Mouse (Mus musculus) lung, adult 2 months (tissue): ENCODE measurements around the gene Gm17509. TPM values are rescaled to one million over a fixed set of nuclear protein-coding genes. Genes with fewer than 3 reads are reported as not detected.

Experiments used
- DNase-seq: peaks from one replicate; pipeline ENCODE4 v3.0.0; 2022
- H3K4me1 ChIP-seq: fragments of 200-500 bp; 2 replicates; pipeline ENCODE4 v1.6.1; 2011; ENCODE audit warnings: low read length; ENCODE audit not compliant: control insufficient read depth, insufficient read depth
- H3K4me3 ChIP-seq: fragments of 200-500 bp; replicated peaks from 2 replicates; pipeline ENCODE3; 2011; ENCODE audit warnings: low read depth, mild to moderate bottlenecking, control low read depth, low read length; ENCODE audit errors: extremely low read depth
- CTCF ChIP-seq: fragments of 200-500 bp; IDR thresholded peaks from 2 replicates; pipeline ENCODE4 v1.5.1; 2011; ENCODE audit warnings: mild to moderate bottlenecking, low read length, control low read depth; ENCODE audit not compliant: insufficient read depth
- POLR2A ChIP-seq: fragments of 200-500 bp; IDR thresholded peaks from 2 replicates; pipeline ENCODE4 v1.6.1; 2011; ENCODE audit warnings: low read depth, mild to moderate bottlenecking, control low read depth, low read length, borderline replicate concordance; ENCODE audit errors: extremely low read depth
- WGBS: fragments of 180-500 bp; shearing (Covaris S2); methylation state at CpG from one replicate; pipeline ENCODE4 v1.1.7; 2018; 5-methylcytosine and 5-hydroxymethylcytosine counted together
- polyA plus RNA-seq: library from polyadenylated mRNA; depleted of rRNA; stranded (reverse); fragments of >200 nt; gene quantifications from 2 replicates; pipeline ENCODE4 v1.2.3, GENCODE M21; 2012; rRNA removed

Gene Gm17509
- polyA plus RNA-seq: 0.11 and 0.12 TPM in 2 replicates

DNA sequence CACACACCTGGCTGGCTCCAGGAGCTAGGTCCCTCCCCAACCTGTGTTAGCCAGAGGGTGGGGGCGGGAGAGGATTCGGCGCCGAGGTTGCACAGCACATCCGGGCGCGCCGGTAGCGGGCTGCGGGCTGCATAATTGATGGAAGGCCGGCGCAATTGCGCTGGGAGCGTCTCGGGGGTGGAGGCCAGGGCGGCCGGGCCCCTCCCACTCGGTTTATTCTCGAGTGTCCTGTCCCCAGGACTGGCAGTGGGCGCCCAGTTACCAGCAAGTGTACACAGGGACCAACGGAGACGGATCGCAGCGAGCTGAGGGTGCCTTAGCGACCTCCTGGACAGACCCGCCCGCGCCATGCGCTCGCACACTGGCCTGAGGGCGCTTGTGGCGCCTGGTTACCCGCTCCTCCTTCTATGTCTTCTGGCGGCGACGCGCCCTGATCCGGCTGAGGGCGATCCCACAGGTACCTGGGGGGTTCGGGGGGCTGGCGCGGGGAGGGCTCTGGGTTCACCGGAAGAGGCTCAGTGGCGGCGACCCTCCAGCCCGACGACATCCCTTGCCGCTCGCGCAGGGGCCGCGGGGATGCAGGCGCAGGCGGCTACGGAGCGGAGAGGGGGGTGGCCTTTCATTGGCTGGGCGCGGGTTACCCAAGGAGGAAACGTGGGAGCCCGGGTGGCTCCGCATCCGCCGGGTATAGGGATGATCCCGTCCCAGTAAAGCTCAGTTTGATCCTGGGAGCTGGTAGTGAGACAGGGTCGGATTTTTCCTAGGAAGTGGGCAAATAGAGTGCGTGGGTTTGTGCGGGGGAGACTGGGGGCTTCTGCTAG is at the start of gene Gm17509:
TSS of gene Gm17509 (minus strand) at position 575 of the 821 bp plus-strand sequence.
- Histone ChIP-seq H3K4me3 (peak within 1 kb of the TSS; percentile 66), H3K4me1 (peaks cover 3% of the 10 kb centered on the region; the same call in 1 of the 2 replicates)
- TF ChIP-seq CTCF: no peak
- peak; percentile 56; the same call in 1 of the 2 replicates for TF ChIP-seq POLR2A
- DNase-seq: peak; percentile 64
- WGBS: under 1% methylated on average over 67 of the region's 67 CpGs

DNA sequence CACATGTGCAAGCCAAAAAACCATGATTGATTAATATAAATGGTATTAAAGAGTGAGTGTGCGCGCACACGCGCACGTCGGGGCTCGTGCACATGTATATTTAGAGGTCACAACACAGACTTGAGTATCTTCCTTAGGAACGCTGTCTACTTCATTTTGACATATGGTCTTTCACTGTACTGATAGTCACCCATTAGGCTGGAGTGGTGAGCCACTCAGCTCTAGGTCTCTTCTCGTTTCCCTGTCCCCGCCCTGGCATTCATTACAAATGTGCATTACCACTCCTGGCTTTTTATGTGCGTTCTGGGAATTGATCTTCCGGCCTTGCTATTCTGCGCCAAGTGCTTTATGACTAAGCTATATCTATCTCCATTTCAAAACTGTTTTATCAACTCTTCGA is 47.1 kb upstream of the Gm17509 start:
- Histone ChIP-seq H3K4me1 (no peaks in the 10 kb centered on the region), H3K4me3 (no peak overlapping the region)
- no peak for TF ChIP-seq POLR2A
- no peak for TF ChIP-seq CTCF
- DNase-seq: no peak
- WGBS: 93% methylated on average over 14 of the region's 14 CpGs

DNA sequence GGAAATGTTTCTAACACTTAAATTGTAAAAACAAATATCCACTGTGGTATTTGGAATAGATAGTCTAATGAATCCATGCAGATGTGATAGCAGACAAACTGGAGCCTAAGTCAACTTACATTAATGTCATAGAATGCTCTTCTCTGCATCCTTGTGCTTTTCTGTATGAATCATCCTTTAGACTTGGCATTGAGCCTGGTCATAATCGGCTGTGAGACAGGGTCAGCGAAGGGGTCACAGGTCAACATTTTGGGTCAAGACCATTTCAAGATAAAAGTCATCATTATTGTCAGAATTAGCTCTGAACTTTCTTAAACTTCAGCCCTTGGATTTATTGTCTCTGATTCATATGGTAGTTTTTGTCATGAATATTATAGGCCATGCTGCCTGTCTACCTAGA is 45.3 kb upstream of the Gm17509 start:
- Histone ChIP-seq H3K4me1 (no peaks in the 10 kb centered on the region), H3K4me3 (no peak overlapping the region)
- no peak for DNase-seq
- WGBS: 48% methylated on average over 2 of the region's 2 CpGs
- no peak for TF ChIP-seq CTCF
- TF ChIP-seq POLR2A: no peak

DNA sequence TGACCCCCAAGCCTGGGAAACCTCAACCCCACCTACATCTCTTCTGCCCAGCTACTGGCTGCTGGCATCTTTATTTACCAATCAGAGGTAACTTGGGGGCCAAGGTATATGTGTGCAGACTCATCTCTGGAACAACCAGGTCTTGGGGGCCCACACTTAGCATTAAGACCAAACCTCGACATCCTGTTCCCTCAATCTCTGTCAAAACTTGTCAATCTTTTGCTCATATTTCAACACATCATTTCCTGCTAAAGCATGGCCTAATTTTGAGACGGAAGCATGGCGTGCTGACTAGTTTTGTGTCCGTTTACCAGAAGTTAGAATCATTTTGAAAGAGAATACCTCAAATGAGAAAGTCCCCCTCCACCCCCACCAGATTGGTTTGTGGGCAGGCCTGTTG is 39.8 kb upstream of the Gm17509 start:
- no peak for DNase-seq
- H3K4me1 ChIP-seq: no peaks in the 10 kb centered on the region
- WGBS: 67% methylated on average over 4 of the region's 4 CpGs
- no peak overlapping the region for H3K4me3 ChIP-seq
- no peak for TF ChIP-seq POLR2A
- no peak for TF ChIP-seq CTCF

DNA sequence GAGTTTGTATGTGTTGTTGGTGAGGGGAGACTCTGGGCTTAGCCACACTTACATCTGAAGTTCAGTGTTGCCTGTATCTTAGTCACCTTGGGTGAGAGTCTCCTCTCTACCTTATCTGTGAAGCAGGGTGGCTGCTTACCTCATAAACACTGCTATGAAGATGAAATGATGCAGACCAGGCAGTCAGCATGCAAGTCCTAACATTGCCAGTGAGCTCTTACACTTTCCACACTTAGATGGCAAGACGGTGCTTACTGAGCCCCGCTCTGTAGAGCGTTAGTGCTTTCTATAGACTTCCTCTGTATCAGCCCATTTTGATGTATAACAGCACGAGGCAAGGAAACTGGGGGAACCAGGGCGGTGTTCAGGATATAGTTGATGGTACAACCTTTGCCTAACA is 21.7 kb upstream of the Gm17509 start:
- Histone ChIP-seq H3K4me3 (no peak overlapping the region), H3K4me1 (peaks cover 4% of the 10 kb centered on the region)
- no peak for TF ChIP-seq POLR2A
- TF ChIP-seq CTCF: no peak
- 65% methylated on average over 5 of the region's 5 CpGs for WGBS
- no peak for DNase-seq

DNA sequence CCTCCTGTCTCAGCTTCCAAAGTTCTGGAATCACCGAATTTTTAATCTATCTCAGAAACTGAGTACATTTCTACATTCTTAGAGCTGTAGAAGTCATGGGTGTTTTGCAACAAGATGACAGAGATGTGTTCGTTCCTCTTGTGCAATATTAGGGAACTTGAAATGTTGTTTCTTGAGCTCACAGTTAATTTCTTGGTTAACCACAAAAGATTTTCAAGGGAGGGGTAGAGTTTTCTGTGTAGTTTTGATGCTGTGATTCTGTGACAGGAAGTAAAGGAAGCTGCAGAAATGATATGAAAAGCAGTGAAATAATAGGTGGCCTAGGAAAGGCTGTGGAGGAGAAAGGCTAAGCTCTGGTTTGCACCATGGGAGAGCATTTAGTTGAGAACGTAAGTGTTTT is 21.2 kb upstream of the Gm17509 start:
- peaks cover 4% of the 10 kb centered on the region for H3K4me1 ChIP-seq
- WGBS: 50% methylated on average over 3 of the region's 3 CpGs
- no peak overlapping the region for H3K4me3 ChIP-seq
- no peak for DNase-seq
- no peak for TF ChIP-seq CTCF
- TF ChIP-seq POLR2A: no peak

DNA sequence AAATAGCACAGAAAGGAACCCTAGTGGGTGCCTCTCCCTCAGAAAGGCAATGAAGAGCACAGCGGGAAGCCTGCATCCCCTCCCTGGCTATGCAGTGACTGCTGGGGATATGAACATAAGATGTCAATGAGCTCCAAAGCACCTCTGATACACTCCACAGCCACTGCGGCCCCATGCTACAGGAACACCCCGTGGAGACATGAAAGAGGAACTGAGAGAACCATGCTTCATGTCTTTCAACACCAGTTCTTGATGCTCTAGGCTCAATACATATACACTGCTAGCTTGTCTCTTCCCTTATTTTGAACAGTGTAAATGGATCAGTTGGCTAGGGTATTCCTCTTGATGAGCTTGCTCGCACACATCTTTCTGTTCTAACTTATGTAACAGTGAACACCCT is 16.2 kb upstream of the Gm17509 start:
- DNase-seq: no peak
- Histone ChIP-seq H3K4me3 (no peak overlapping the region), H3K4me1 (peaks cover 3% of the 10 kb centered on the region)
- WGBS: 80% methylated on average over 4 of the region's 4 CpGs
- TF ChIP-seq CTCF: no peak
- TF ChIP-seq POLR2A: no peak

DNA sequence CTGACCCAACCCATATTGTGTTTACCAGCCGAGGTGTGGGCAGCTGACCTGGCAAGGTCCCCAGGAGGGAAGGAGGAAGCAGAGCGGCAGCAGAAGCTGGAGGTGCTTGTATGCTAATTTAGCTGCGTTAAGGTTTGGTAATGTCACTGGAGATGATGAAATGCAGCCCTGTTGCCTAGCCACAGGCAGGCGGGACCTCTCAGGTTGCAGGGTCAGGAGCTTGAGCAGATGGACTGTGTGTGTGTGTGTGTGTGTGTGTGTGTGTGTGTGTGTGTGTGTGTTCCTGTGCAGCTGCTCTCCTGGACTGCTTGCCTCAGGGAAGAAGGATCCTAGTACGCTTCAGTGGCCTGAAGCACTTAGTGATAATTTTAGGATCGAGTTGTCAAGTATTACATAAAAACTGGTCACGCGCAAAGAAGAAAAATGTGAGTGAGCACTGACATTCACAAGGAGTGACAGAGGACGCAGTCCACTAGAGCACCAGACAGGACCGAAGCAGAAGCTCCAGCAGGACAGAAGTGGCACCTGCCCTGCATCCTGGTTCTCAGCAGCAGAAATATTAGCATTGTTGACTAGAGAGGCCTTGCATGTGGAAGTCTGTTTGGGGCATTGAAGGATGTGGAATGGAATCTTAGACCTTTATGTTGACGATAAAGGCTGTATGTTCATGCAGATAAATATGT is 14.8 kb upstream of the Gm17509 start:
- Histone ChIP-seq H3K4me3 (no peak overlapping the region), H3K4me1 (peaks cover 3% of the 10 kb centered on the region)
- no peak for TF ChIP-seq POLR2A
- TF ChIP-seq CTCF: no peak
- DNase-seq: peak; percentile 52
- 33% methylated on average over 11 of the region's 11 CpGs for WGBS

DNA sequence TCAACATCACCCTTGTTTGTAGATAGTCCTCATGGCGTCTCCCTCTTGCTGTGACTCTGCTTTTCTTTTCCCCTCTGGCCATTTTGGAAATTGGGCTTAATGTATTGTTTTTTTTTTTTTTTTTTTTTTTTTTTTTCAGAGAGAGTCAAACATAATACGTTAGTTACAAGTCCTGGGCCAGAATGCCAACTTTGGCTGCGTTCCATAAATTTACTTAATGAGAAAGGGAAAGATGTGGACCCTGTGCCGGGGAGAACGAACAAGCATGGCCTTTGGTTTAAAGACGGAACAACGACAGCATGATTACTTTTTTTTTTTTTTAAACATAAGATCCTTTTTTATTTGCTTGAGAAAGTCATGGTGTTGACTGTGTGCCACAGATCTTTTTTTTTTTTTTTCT is 13.6 kb upstream of the Gm17509 start:
- TF ChIP-seq CTCF (no peak), POLR2A (no peak)
- Histone ChIP-seq H3K4me1 (peaks cover 3% of the 10 kb centered on the region), H3K4me3 (no peak overlapping the region)
- 57% methylated on average over 7 of the region's 7 CpGs for WGBS
- no peak for DNase-seq
